Mouse (Mus musculus) CH12.LX (cell line): ENCODE results near the gene Gcnt2. TPM values are rescaled to one million over a fixed set of nuclear protein-coding genes. Genes with fewer than 3 reads are reported as not detected.

Source experiments
- DNase-seq: peaks from one replicate; pipeline ENCODE4 v3.0.0-alpha.2; 2013; ENCODE audit errors: extremely low read depth
- H3K27ac ChIP-seq: 2 replicates; pipeline ENCODE4 v1.5.1; 2012; ENCODE audit warnings: low read depth, mild to moderate bottlenecking, control low read depth, moderate library complexity; ENCODE audit not compliant: insufficient read depth
- H3K27me3 ChIP-seq: replicated peaks from 2 replicates; pipeline ENCODE3; 2012; ENCODE audit warnings: inconsistent platforms
- H3K36me3 ChIP-seq, 2 experiments: replicated peaks in 1 of 2; 2 replicates each; pipeline versions ENCODE3 to v1.6.1; 2012; ENCODE audit warnings: inconsistent platforms in 1 of 2, low read length in 1 of 2, mild to moderate bottlenecking in 1 of 2, mixed read lengths in 1 of 2, moderate library complexity in 1 of 2; ENCODE audit not compliant: control insufficient read depth in 1 of 2, insufficient read depth in 1 of 2
- H3K4me1 ChIP-seq, 2 experiments: 2 replicates each; pipeline ENCODE4 v1.6.1; 2012; ENCODE audit warnings: inconsistent platforms in 1 of 2, moderate library complexity in 1 of 2; ENCODE audit not compliant: insufficient read depth in 2 of 2, control insufficient read depth in 1 of 2
- H3K4me2 ChIP-seq: 2 replicates; pipeline ENCODE4 v1.6.1; 2012; ENCODE audit warnings: low read depth, mild to moderate bottlenecking, control low read depth; ENCODE audit not compliant: poor library complexity, insufficient read depth, severe bottlenecking
- H3K4me3 ChIP-seq, 3 experiments: fragments of 150-350 bp in 1 of 3; sonication (generic) in 1 of 3; replicated peaks in 1 of 3; 2 replicates each; pipeline versions ENCODE3 to v1.5.1; 2011 to 2012; ENCODE audit warnings: low read depth in 2 of 3, low read length in 2 of 3, mild to moderate bottlenecking in 2 of 3, moderate library complexity in 2 of 3, control low read depth in 1 of 3, improper control_type of control experiment in 1 of 3, inconsistent platforms in 1 of 3, mixed read lengths in 1 of 3; ENCODE audit not compliant: poor library complexity in 1 of 3
- H3K79me2 ChIP-seq: replicated peaks from 2 replicates; pipeline ENCODE4 v1.6.1; 2012; ENCODE audit warnings: mild to moderate bottlenecking, moderate library complexity; ENCODE audit not compliant: control insufficient read depth, poor library complexity, insufficient read depth, severe bottlenecking; ENCODE audit errors: extremely low read depth
- H3K9ac ChIP-seq: 2 replicates; pipeline ENCODE4 v1.6.1; 2012; ENCODE audit warnings: low read depth, mild to moderate bottlenecking, control low read depth, moderate library complexity; ENCODE audit not compliant: insufficient read depth
- H3K9me3 ChIP-seq: replicated peaks from 2 replicates; pipeline ENCODE3; 2012; ENCODE audit warnings: low read length, inconsistent platforms, mixed read lengths
- CHD1 ChIP-seq: IDR thresholded peaks from 2 replicates; pipeline ENCODE4 v1.6.1; 2012; ENCODE audit warnings: low read depth, low read length, improper control_type of control experiment, inconsistent platforms
- E2F4 ChIP-seq: IDR thresholded peaks from 2 replicates; pipeline ENCODE4 v1.6.1; 2011; ENCODE audit warnings: low read depth, low read length, improper control_type of control experiment; ENCODE audit not compliant: insufficient replicate concordance
- ELF1 ChIP-seq: IDR thresholded peaks from 2 replicates; pipeline ENCODE4 v1.6.1; 2014; ENCODE audit warnings: low read depth, mild to moderate bottlenecking, inconsistent platforms, low read length, improper control_type of control experiment
- EP300 ChIP-seq: IDR thresholded peaks from 2 replicates; pipeline ENCODE4 v1.6.1; 2011; ENCODE audit warnings: low read length, improper control_type of control experiment
- GABPA ChIP-seq: IDR thresholded peaks from 2 replicates; pipeline ENCODE4 v1.6.1; 2012; ENCODE audit warnings: low read depth, low read length, improper control_type of control experiment, inconsistent platforms; ENCODE audit not compliant: insufficient replicate concordance
- IRF4 ChIP-seq: IDR thresholded peaks from 2 replicates; pipeline ENCODE4 v1.6.1; 2014; ENCODE audit warnings: low read depth, mild to moderate bottlenecking, inconsistent platforms, low read length, improper control_type of control experiment
- JUND ChIP-seq: conservative IDR thresholded peaks from 2 replicates; pipeline ENCODE4 v1.6.1; 2011; ENCODE audit warnings: low read depth, low read length, improper control_type of control experiment
- KAT2A ChIP-seq: IDR thresholded peaks from 2 replicates; pipeline ENCODE4 v1.6.1; 2012; ENCODE audit warnings: low read length, improper control_type of control experiment, inconsistent platforms; ENCODE audit not compliant: insufficient replicate concordance
- MAFK ChIP-seq: IDR thresholded peaks from 2 replicates; pipeline ENCODE4 v1.6.1; 2011; ENCODE audit warnings: low read length, improper control_type of control experiment; ENCODE audit not compliant: insufficient replicate concordance
- MAZ ChIP-seq: IDR thresholded peaks from 2 replicates; pipeline ENCODE4 v1.6.1; 2012; ENCODE audit warnings: low read depth, mild to moderate bottlenecking, inconsistent platforms, low read length, improper control_type of control experiment, moderate library complexity
- MEF2A ChIP-seq: IDR thresholded peaks from 2 replicates; pipeline ENCODE4 v1.6.1; 2014; ENCODE audit warnings: low read depth, mild to moderate bottlenecking, inconsistent platforms, low read length, improper control_type of control experiment, borderline replicate concordance
- MYC ChIP-seq: IDR thresholded peaks from 2 replicates; pipeline ENCODE4 v1.6.1; 2011; ENCODE audit warnings: low read depth, mild to moderate bottlenecking, improper control_type of control experiment, low read length
- NRF1 ChIP-seq: IDR thresholded peaks from 2 replicates; pipeline ENCODE4 v1.6.1; 2014; ENCODE audit warnings: low read depth, mild to moderate bottlenecking, inconsistent platforms, low read length, improper control_type of control experiment, moderate library complexity
- PAX5 ChIP-seq: IDR thresholded peaks from 2 replicates; pipeline ENCODE4 v1.6.1; 2012; ENCODE audit warnings: low read length, inconsistent platforms, mixed read lengths
- POLR2A ChIP-seq: IDR thresholded peaks from 2 replicates; pipeline ENCODE4 v1.6.1; 2011; ENCODE audit warnings: low read depth, mild to moderate bottlenecking, improper control_type of control experiment, low read length
- POLR2AphosphoS2 ChIP-seq: IDR thresholded peaks from 2 replicates; pipeline ENCODE4 v1.6.1; 2011; ENCODE audit warnings: low read depth, low read length, improper control_type of control experiment
- RAD21 ChIP-seq: IDR thresholded peaks from 2 replicates; pipeline ENCODE4 v1.6.1; 2011; ENCODE audit warnings: low read depth, mild to moderate bottlenecking, low read length, improper control_type of control experiment, moderate library complexity
- RCOR1 ChIP-seq: conservative IDR thresholded peaks from 2 replicates; pipeline ENCODE4 v1.6.1; 2012; ENCODE audit warnings: low read depth, mild to moderate bottlenecking, inconsistent platforms, low read length, improper control_type of control experiment
- SIN3A ChIP-seq: IDR thresholded peaks from 2 replicates; pipeline ENCODE4 v1.6.1; 2012; ENCODE audit warnings: low read length, improper control_type of control experiment, inconsistent platforms
- SMC3 ChIP-seq: IDR thresholded peaks from 2 replicates; pipeline ENCODE4 v1.6.1; 2011; ENCODE audit warnings: low read depth, low read length, improper control_type of control experiment
- TCF12 ChIP-seq: IDR thresholded peaks from 2 replicates; pipeline ENCODE4 v1.6.1; 2014; ENCODE audit warnings: low read depth, mild to moderate bottlenecking, inconsistent platforms, low read length, improper control_type of control experiment
- USF1 ChIP-seq: IDR thresholded peaks from 2 replicates; pipeline ENCODE4 v1.6.1; 2014; ENCODE audit warnings: low read depth, mild to moderate bottlenecking, inconsistent platforms, low read length, improper control_type of control experiment
- USF2 ChIP-seq: conservative IDR thresholded peaks from 2 replicates; pipeline ENCODE4 v1.6.1; 2011; ENCODE audit warnings: low read depth, low read length, improper control_type of control experiment
- ZC3H11A ChIP-seq: IDR thresholded peaks from 2 replicates; pipeline ENCODE4 v1.6.1; 2012; ENCODE audit warnings: low read depth, mild to moderate bottlenecking, inconsistent platforms, low read length, improper control_type of control experiment
- ZKSCAN1 ChIP-seq: IDR thresholded peaks from 2 replicates; pipeline ENCODE4 v1.6.1; 2012; ENCODE audit warnings: low read depth, inconsistent platforms, low read length, improper control_type of control experiment, borderline replicate concordance
- ZMIZ1 ChIP-seq: IDR thresholded peaks from 2 replicates; pipeline ENCODE4 v1.6.1; 2012; ENCODE audit warnings: low read depth, mild to moderate bottlenecking, inconsistent platforms, low read length, improper control_type of control experiment
- ZNF384 ChIP-seq: IDR thresholded peaks from 2 replicates; pipeline ENCODE4 v1.6.1; 2012; ENCODE audit warnings: low read depth, low read length, improper control_type of control experiment, inconsistent platforms
- dilution Hi-C: fragments of 300-500 bp; cut with MboI; formaldehyde crosslinking; loops from 2 replicates; pipeline ENCODE4 v1.14.3; 2020; ENCODE audit warnings: low sequenced_read_pairs; ENCODE audit not compliant: extremely low pct_unique_long_range_greater_than_20kb, extremely low pct_ligation_motif_present
- in situ Hi-C: fragments of 300-500 bp; cut with MboI; formaldehyde crosslinking; loops from 3 replicates; pipeline ENCODE4 v1.14.3; 2019; ENCODE audit warnings: low sequenced_read_pairs, low pct_ligation_motif_present, low pct_unique_long_range_greater_than_20kb, mixed read lengths
- polyA plus RNA-seq: library from polyadenylated mRNA; unstranded; fragments of >175 nt; gene quantifications from 2 replicates; pipeline ENCODE4 v1.2.1, GENCODE M21; 2012; ENCODE audit warnings: low read depth; ENCODE audit not compliant: insufficient read length
- total RNA-seq, 2 experiments: library from RNA; depleted of rRNA; stranded (reverse); fragments of 300-350 nt in 1 of 2; fragments of >200 nt in 1 of 2; gene quantifications; 2 replicates each; pipeline ENCODE4 v1.2.3; 2012 to 2014

Gene Gcnt2
- total and polyA plus RNA-seq, 3 experiments: not detected

GRCm38 (mm10) chr13:40883903-40884302 lies 24.3 kb downstream of the Gcnt2 start:
- TF ChIP-seq ZNF384 (no peak), USF1 (no peak), ZKSCAN1 (no peak), RCOR1 (no peak), KAT2A (no peak), EP300 (no peak), SIN3A (no peak), MYC (no peak), POLR2AphosphoS2 (no peak), MAFK (no peak), MEF2A (no peak), ELF1 (no peak), IRF4 (no peak), GABPA (no peak), ZC3H11A (no peak), PAX5 (no peak), NRF1 (no peak)
- H3K27ac ChIP-seq: no peak overlapping the region
- no peak for DNase-seq
- no peaks in the 10 kb centered on the region for H3K27me3 ChIP-seq
- no peaks in the 10 kb centered on the region for H3K36me3 ChIP-seq
- H3K4me2 ChIP-seq: no peak overlapping the region
- no peak overlapping the region for H3K9ac ChIP-seq
- in situ Hi-C loops (no loop called here), dilution Hi-C loops (no loop called here)
- no peaks in the 10 kb centered on the region for H3K79me2 ChIP-seq
- H3K9me3 ChIP-seq: no peaks in the 10 kb centered on the region
- H3K4me1 ChIP-seq: no peaks in the 10 kb centered on the region
- H3K4me3 ChIP-seq: no peak overlapping the region

DNA sequence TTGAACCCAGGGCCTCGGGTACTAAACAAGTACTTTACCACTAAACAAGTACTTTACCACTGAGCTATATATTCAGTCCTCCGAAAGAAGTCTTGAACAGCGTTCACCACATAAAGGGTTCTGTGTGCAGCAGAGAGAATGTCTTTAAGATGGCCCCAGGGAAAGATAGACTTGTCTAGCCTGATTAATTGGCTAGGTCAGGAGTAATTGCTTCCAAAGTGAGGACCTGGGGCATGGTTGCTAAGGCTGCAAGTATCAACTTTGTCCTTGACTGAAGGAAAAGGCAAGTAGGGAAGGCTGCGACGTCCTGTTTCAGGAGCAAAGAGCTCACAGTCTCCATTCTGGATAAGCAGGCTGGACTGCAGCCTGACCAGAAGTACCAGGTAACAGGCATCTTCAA lies 25.3 kb downstream of the Gcnt2 start:
- dilution Hi-C loops: no loop called here
- no peaks in the 10 kb centered on the region for H3K79me2 ChIP-seq
- no peak overlapping the region for H3K4me3 ChIP-seq
- no peaks in the 10 kb centered on the region for H3K4me1 ChIP-seq
- H3K4me2 ChIP-seq: no peak overlapping the region
- H3K36me3 ChIP-seq: no peaks in the 10 kb centered on the region
- TF ChIP-seq E2F4 (no peak), NRF1 (no peak), JUND (no peak), SMC3 (no peak), MAZ (no peak), POLR2A (no peak), ZMIZ1 (no peak), PAX5 (no peak), TCF12 (no peak), SIN3A (no peak), GABPA (no peak), RAD21 (no peak), USF2 (no peak), CHD1 (no peak)
- in situ Hi-C loops: no loop called here
- no peak overlapping the region for H3K9ac ChIP-seq
- DNase-seq: no peak
- H3K27me3 ChIP-seq: no peaks in the 10 kb centered on the region
- no peak overlapping the region for H3K27ac ChIP-seq
- no peaks in the 10 kb centered on the region for H3K9me3 ChIP-seq
